Mouse (Mus musculus) hindbrain, embryonic 14.5 days (tissue): ENCODE data around the gene Utp4. TPM values are rescaled to one million over a fixed set of nuclear protein-coding genes. Genes with fewer than 3 reads are reported as not detected.

Source experiments
- ATAC-seq: fragments of 200-750 bp; cut with Nextera tagmentation; 2 replicates; pipeline ENCODE4 v1.8.0; 2017; ENCODE audit warnings: moderate number of reproducible peaks, mild to moderate bottlenecking, moderate TSS enrichment, moderate library complexity; ENCODE audit not compliant: low FRiP score
- DNase-seq: peaks from one replicate; pipeline ENCODE4 v3.0.0-alpha.2; 2015; ENCODE audit warnings: low spot score
- H3K27ac ChIP-seq: fragments of 300-500 bp; sonication (generic); 2 replicates; pipeline ENCODE4 v1.5.1; 2014; ENCODE audit warnings: mild to moderate bottlenecking, moderate library complexity
- H3K27me3 ChIP-seq: fragments of 300-500 bp; sonication (generic); 2 replicates; pipeline ENCODE4 v1.6.1; 2014; ENCODE audit warnings: mild to moderate bottlenecking, low read length, mixed read lengths; ENCODE audit not compliant: control insufficient read depth, insufficient read depth
- H3K36me3 ChIP-seq: fragments of 300-500 bp; sonication (generic); replicated peaks from 2 replicates; pipeline ENCODE4 v1.6.1; 2014; ENCODE audit not compliant: control insufficient read depth, insufficient read depth
- H3K4me1 ChIP-seq: fragments of 300-500 bp; sonication (generic); replicated peaks from 2 replicates; pipeline ENCODE4 v1.6.1; 2014; ENCODE audit warnings: antibody characterized with exemption, low read length, mixed read lengths; ENCODE audit not compliant: control insufficient read depth, insufficient read depth
- H3K4me2 ChIP-seq: fragments of 300-500 bp; sonication (generic); replicated peaks from 2 replicates; pipeline ENCODE4 v1.6.1; 2014; ENCODE audit warnings: mild to moderate bottlenecking, moderate library complexity
- H3K4me3 ChIP-seq: fragments of 300-500 bp; sonication (generic); replicated peaks from 2 replicates; pipeline ENCODE4 v1.5.1; 2014; ENCODE audit warnings: mild to moderate bottlenecking, low read length
- H3K9ac ChIP-seq: fragments of 300-500 bp; sonication (generic); 2 replicates; pipeline ENCODE4 v1.6.1; 2014
- H3K9me3 ChIP-seq: fragments of 300-500 bp; sonication (generic); 2 replicates; pipeline ENCODE4 v1.6.1; 2016; ENCODE audit warnings: low read length; ENCODE audit not compliant: control insufficient read depth
- WGBS: fragments of 180-500 bp; shearing (Covaris S2); extraction: QIAGEN DNeasy Blood & Tissue Kit; methylation state at CpG from one replicate; pipeline ENCODE4 v1.1.7; 2014; 5-methylcytosine and 5-hydroxymethylcytosine counted together
- polyA plus RNA-seq: library from polyadenylated mRNA; unstranded; fragments of >200 nt; fragmentation: Nextera tagmentation; extraction: Ambion mirVana; gene quantifications from 2 replicates; pipeline ENCODE4 v1.2.1, GENCODE M21; 2014

The Utp4 gene
- polyA plus RNA-seq, 1 experiment from 2014 or later, result 39.6 TPM

GRCm38 (mm10) chr8:106948678-106949243 lies 55.3 kb downstream of the Utp4 start:
- Histone ChIP-seq H3K9ac (no peak overlapping the region), H3K27ac (no peak overlapping the region), H3K36me3 (no peaks in the 10 kb centered on the region), H3K4me3 (no peak overlapping the region), H3K4me1 (no peaks in the 10 kb centered on the region), H3K9me3 (no peaks in the 10 kb centered on the region), H3K4me2 (no peak overlapping the region), H3K27me3 (no peaks in the 10 kb centered on the region)
- 83% methylated on average over 3 of the region's 3 CpGs for WGBS
- DNase-seq (no peak), ATAC-seq (no peak)

- DNase-seq (no peak), ATAC-seq (no peak)
- Histone ChIP-seq H3K9me3 (no peaks in the 10 kb centered on the region), H3K4me2 (no peak overlapping the region), H3K4me3 (no peak overlapping the region), H3K36me3 (no peaks in the 10 kb centered on the region), H3K4me1 (no peaks in the 10 kb centered on the region), H3K9ac (no peak overlapping the region), H3K27ac (no peak overlapping the region), H3K27me3 (no peaks in the 10 kb centered on the region)
- WGBS, result 72% methylated on average over 4 of the region's 4 CpGs
Observed at GRCm38 (mm10) chr8:106951707-106952106, 58.3 kb downstream of the Utp4 start.

GRCm38 (mm10) chr8:106953571-106953970 lies 60.1 kb downstream of the Utp4 start:
- Histone ChIP-seq H3K4me2 (no peak overlapping the region), H3K9me3 (no peaks in the 10 kb centered on the region), H3K9ac (no peak overlapping the region), H3K27me3 (no peaks in the 10 kb centered on the region), H3K36me3 (no peaks in the 10 kb centered on the region), H3K4me3 (no peak overlapping the region), H3K4me1 (no peaks in the 10 kb centered on the region), H3K27ac (no peak overlapping the region)
- DNase-seq (no peak), ATAC-seq (no peak)
- WGBS, result 84% methylated on average over 4 of the region's 4 CpGs

GRCm38 (mm10) chr8:106957086-106957485 lies 63.6 kb downstream of the Utp4 start:
- no peak overlapping the region for H3K4me2 ChIP-seq
- ATAC-seq (no peak), DNase-seq (no peak)
- H3K4me3 ChIP-seq, result no peak overlapping the region
- H3K27ac ChIP-seq, result no peak overlapping the region
- no peaks in the 10 kb centered on the region for H3K4me1 ChIP-seq
- H3K9ac ChIP-seq, result no peak overlapping the region
- no peaks in the 10 kb centered on the region for H3K36me3 ChIP-seq
- no peaks in the 10 kb centered on the region for H3K27me3 ChIP-seq
- H3K9me3 ChIP-seq, result no peaks in the 10 kb centered on the region
- 91% methylated on average over 3 of the region's 3 CpGs for WGBS

GRCm38 (mm10) chr8:106958212-106958611 lies 64.8 kb downstream of the Utp4 start:
- Histone ChIP-seq H3K27ac (no peak overlapping the region), H3K9ac (no peak overlapping the region), H3K4me3 (no peak overlapping the region), H3K9me3 (no peaks in the 10 kb centered on the region), H3K36me3 (no peaks in the 10 kb centered on the region), H3K4me1 (no peaks in the 10 kb centered on the region), H3K27me3 (no peaks in the 10 kb centered on the region), H3K4me2 (no peak overlapping the region)
- DNase-seq (no peak), ATAC-seq (no peak)
- WGBS, result 89% methylated on average over 3 of the region's 3 CpGs

- WGBS, result 90% methylated on average over 2 of the region's 2 CpGs
- H3K36me3 ChIP-seq, result no peaks in the 10 kb centered on the region
- no peak overlapping the region for H3K4me3 ChIP-seq
- ATAC-seq (no peak), DNase-seq (no peak)
- H3K27me3 ChIP-seq, result no peaks in the 10 kb centered on the region
- H3K9me3 ChIP-seq, result no peaks in the 10 kb centered on the region
- H3K9ac ChIP-seq, result no peak overlapping the region
- no peak overlapping the region for H3K4me2 ChIP-seq
- no peak overlapping the region for H3K27ac ChIP-seq
- no peaks in the 10 kb centered on the region for H3K4me1 ChIP-seq
Observed at GRCm38 (mm10) chr8:106959626-106960025, 66.2 kb downstream of the Utp4 start.

GRCm38 (mm10) chr8:106962322-106962721 lies 68.9 kb downstream of the Utp4 start:
- no peaks in the 10 kb centered on the region for H3K4me1 ChIP-seq
- H3K27ac ChIP-seq, result no peak overlapping the region
- DNase-seq, result no peak
- no peak overlapping the region for H3K4me3 ChIP-seq
- H3K4me2 ChIP-seq, result no peak overlapping the region
- no peaks in the 10 kb centered on the region for H3K36me3 ChIP-seq
- no peaks in the 10 kb centered on the region for H3K27me3 ChIP-seq
- WGBS, result 87% methylated on average over 3 of the region's 3 CpGs
- no peak overlapping the region for H3K9ac ChIP-seq
- H3K9me3 ChIP-seq, result no peaks in the 10 kb centered on the region
- no peak for ATAC-seq

GRCm38 (mm10) chr8:106963365-106963764 lies 69.9 kb downstream of the Utp4 start:
- H3K4me1 ChIP-seq, result no peaks in the 10 kb centered on the region
- no peak overlapping the region for H3K9ac ChIP-seq
- no peak overlapping the region for H3K4me2 ChIP-seq
- H3K36me3 ChIP-seq, result no peaks in the 10 kb centered on the region
- no peak overlapping the region for H3K27ac ChIP-seq
- DNase-seq (no peak), ATAC-seq (no peak)
- no peaks in the 10 kb centered on the region for H3K27me3 ChIP-seq
- 17% methylated on average over 6 of the region's 6 CpGs for WGBS
- no peak overlapping the region for H3K4me3 ChIP-seq
- H3K9me3 ChIP-seq, result no peaks in the 10 kb centered on the region

GRCm38 (mm10) chr8:106964573-106964972 lies 71.1 kb downstream of the Utp4 start:
- no peak overlapping the region for H3K4me3 ChIP-seq

GRCm38 (mm10) chr8:106969964-106970363 lies 76.5 kb downstream of the Utp4 start:
- Histone ChIP-seq H3K9me3 (no peaks in the 10 kb centered on the region), H3K27ac (no peak overlapping the region), H3K27me3 (no peaks in the 10 kb centered on the region), H3K4me3 (no peak overlapping the region), H3K4me2 (no peak overlapping the region), H3K36me3 (no peaks in the 10 kb centered on the region), H3K4me1 (no peaks in the 10 kb centered on the region), H3K9ac (no peak overlapping the region)
- no peak for DNase-seq
- 90% methylated on average over 3 of the region's 3 CpGs for WGBS
- ATAC-seq, result no peak

More at GRCm38 (mm10) chr8:106964573-106964972, 71.1 kb downstream of the Utp4 start:
- Histone ChIP-seq H3K27ac (no peak overlapping the region), H3K4me1 (no peaks in the 10 kb centered on the region), H3K9ac (no peak overlapping the region), H3K27me3 (no peaks in the 10 kb centered on the region), H3K36me3 (no peaks in the 10 kb centered on the region), H3K9me3 (no peaks in the 10 kb centered on the region), H3K4me2 (no peak overlapping the region)
- WGBS, result 86% methylated on average over 4 of the region's 4 CpGs
- ATAC-seq, result no peak
- DNase-seq, result no peak
